Mouse (Mus musculus): Measurements from ENCODE around the gene Cygb. TPM values are rescaled to one million over a fixed set of nuclear protein-coding genes. Genes with fewer than 3 reads are reported as not detected.
"Not testable (repeated sequence)": the region's sequence is repeated elsewhere in the genome, so short reads cannot be mapped to it uniquely, and the experiment has no call there.

Cygb gene
- polyA plus RNA-seq, 1 experiment, result 0.02 TPM

DNA sequence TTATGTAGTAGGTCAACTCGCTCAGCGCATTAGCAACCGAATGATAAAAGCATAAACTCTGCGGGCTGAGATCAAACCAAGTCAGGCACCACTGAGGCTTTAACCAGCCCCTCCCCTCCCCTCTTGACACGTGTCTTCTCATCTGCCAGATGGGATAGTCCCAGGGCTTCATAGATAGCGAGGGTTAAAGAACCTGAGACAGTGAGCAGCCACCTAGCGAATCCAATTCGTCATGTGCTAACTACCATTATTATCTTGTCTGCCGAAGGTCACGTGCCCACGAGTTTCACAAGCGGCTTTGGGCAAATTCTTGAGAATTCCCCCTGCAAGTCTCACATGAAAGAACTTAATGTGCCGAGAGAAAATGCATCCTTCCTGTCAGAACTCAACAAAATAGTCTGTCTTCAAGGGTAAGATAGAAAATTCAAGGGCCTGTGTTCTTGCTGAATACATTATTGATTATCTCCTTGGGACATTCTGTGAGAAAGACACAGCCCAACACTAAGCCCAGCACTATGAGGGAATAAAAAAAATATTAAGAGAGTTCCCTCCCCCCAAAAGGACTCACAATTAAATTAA is 15.8 kb upstream of the Cygb start:
- Histone ChIP-seq H3K27me3 (ENCODE audit: control insufficient read depth) (peaks cover 39% of the 10 kb centered on the region), H3K4me3 (replicated peaks) (no peak overlapping the region), H3K9me3 (ENCODE audit: control insufficient read depth, low read length) (no peaks in the 10 kb centered on the region), H3K4me1 (ENCODE audit: control insufficient read depth) (peaks cover 39% of the 10 kb centered on the region), H3K36me3 (ENCODE audit: control insufficient read depth) (peaks cover 24% of the 10 kb centered on the region)
- TF ChIP-seq GATA1 (IDR thresholded peaks at IDR 0.05; ENCODE audit: low read length) (no peak), TAL1 (IDR thresholded peaks at IDR 0.05; ENCODE audit: low read length) (no peak)

DNA sequence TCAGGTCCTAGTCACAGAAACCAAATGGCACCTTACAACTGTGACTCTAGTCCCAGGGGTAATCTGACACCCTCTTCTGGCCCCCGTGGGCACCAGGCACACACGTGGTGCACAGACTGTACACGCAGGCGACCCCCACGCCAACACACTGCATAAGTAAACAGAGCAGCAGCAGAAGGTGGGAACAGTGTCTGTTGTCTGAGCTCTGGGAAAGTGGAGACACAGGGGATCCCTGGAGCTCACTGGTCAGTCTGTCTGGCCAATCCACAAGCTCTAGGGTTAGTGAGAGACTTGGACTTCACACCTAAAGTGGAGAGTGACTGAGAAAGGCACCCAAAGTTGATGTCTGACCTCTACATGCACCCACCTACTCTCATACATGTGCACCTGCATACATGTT is 15.2 kb upstream of the Cygb start:
- peaks cover 18% of the 10 kb centered on the region for H3K36me3 ChIP-seq (ENCODE audit: control insufficient read depth)
- H3K4me1 ChIP-seq (ENCODE audit: control insufficient read depth), result peaks cover 35% of the 10 kb centered on the region
- no peaks in the 10 kb centered on the region for H3K9me3 ChIP-seq (ENCODE audit: control insufficient read depth, low read length)
- H3K27me3 ChIP-seq (ENCODE audit: control insufficient read depth), result peaks cover 39% of the 10 kb centered on the region
- TF ChIP-seq TAL1 (IDR thresholded peaks at IDR 0.05; ENCODE audit: low read length) (no peak), GATA1 (IDR thresholded peaks at IDR 0.05; ENCODE audit: low read length) (no peak)
- no peak overlapping the region for H3K4me3 ChIP-seq (replicated peaks)

DNA sequence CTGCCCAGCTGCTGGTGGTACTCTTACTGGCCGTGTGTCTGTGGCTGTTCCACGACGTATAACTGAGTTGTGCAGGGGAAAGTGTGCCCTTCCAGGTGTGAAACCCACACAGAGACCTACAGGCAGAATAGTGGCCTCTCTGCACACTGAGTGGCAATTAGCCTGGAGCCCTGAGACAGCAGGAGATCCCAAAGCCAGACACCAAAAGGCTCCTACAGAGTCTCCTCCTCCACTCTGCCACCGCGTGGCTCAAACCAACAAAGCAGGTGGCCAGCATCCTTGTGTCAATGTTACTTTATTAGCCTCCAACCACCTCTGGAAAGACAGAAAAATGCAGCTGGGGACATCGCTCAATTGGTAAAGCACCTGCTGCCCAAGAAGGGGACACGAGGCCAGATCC is 14.7 kb upstream of the Cygb start:
- H3K36me3 ChIP-seq (ENCODE audit: control insufficient read depth), result peaks cover 14% of the 10 kb centered on the region
- no peaks in the 10 kb centered on the region for H3K9me3 ChIP-seq (ENCODE audit: control insufficient read depth, low read length)
- H3K4me1 ChIP-seq (ENCODE audit: control insufficient read depth), result peaks cover 30% of the 10 kb centered on the region
- H3K4me3 ChIP-seq (replicated peaks), result no peak overlapping the region
- TF ChIP-seq TAL1 (IDR thresholded peaks at IDR 0.05; ENCODE audit: low read length) (no peak), GATA1 (IDR thresholded peaks at IDR 0.05; ENCODE audit: low read length) (no peak)
- peaks cover 44% of the 10 kb centered on the region for H3K27me3 ChIP-seq (ENCODE audit: control insufficient read depth)

DNA sequence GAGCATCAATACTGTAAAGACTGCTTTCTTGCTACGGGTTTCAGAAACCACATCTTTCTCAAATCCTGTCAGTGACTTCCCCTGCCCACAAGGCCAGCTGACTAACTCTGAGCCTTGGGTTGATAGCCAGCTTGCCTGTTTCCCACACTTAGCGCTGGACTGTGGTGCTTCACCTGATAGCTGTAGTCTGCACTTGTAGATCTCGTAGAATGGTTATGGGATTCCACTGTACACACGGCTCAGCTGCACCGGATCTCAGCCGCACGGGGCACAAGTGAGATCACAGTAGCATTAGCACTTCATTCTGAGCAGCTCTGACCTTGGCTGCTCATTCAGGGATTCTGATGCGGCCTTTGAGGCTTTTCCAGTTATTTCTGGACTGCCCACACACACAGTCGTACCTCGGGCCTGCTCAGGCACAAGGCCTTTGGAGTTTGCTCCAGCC is 14.3 kb upstream of the Cygb start:
- Histone ChIP-seq H3K4me3 (replicated peaks) (no peak overlapping the region), H3K4me1 (ENCODE audit: control insufficient read depth) (peaks cover 25% of the 10 kb centered on the region), H3K9me3 (ENCODE audit: control insufficient read depth, low read length) (no peaks in the 10 kb centered on the region), H3K27me3 (ENCODE audit: control insufficient read depth) (peaks cover 48% of the 10 kb centered on the region), H3K36me3 (ENCODE audit: control insufficient read depth) (peaks cover 9% of the 10 kb centered on the region)
- no peak for TF ChIP-seq TAL1 (IDR thresholded peaks at IDR 0.05; ENCODE audit: low read length)
- TF ChIP-seq GATA1 (IDR thresholded peaks at IDR 0.05; ENCODE audit: low read length), result no peak

DNA sequence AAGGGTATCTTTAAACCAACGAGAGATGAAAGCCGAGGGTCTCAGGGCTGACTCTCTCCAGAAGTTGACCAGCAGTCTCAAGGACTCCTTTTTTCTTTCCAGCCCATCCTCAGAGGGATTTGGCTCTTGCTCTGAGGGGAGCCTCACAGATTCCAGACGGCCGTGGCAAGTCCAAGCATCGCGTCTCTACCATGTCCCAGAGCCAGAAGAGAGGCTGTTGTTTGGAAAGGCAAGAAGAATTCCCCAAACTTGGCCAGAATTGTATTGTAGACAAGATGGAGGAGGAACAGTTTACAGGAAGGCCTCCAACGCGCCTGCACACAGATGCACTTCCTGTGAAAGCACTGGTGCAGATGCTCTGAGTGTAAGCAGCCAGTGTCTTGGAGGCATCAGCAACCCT is 13.8 kb upstream of the Cygb start:
- Histone ChIP-seq H3K4me3 (replicated peaks) (no peak overlapping the region), H3K4me1 (ENCODE audit: control insufficient read depth) (peaks cover 21% of the 10 kb centered on the region), H3K9me3 (ENCODE audit: control insufficient read depth, low read length) (no peaks in the 10 kb centered on the region), H3K27me3 (ENCODE audit: control insufficient read depth) (peaks cover 53% of the 10 kb centered on the region), H3K36me3 (ENCODE audit: control insufficient read depth) (peaks cover 4% of the 10 kb centered on the region)
- TF ChIP-seq TAL1 (IDR thresholded peaks at IDR 0.05; ENCODE audit: low read length), result no peak
- TF ChIP-seq GATA1 (IDR thresholded peaks at IDR 0.05; ENCODE audit: low read length), result no peak

DNA sequence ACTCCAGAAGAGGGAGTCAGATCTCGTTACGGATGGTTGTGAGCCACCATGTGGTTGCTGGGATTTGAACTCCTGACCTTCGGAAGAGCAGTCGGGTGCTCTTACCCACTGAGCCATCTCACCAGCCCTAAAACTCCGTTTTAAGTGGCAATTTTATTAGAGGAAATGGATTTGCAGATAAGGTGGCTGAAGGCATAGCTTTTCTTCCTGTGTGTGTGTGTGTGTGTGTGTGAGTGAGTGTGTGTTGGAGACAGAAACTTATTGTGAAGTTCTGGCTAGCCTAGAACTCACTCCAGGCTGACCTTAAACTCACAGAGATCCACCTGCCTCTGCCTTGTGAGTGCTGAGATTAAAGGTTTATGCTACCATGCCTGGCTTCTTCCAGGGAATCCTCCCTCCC is 12.9 kb upstream of the Cygb start:
- H3K27me3 ChIP-seq (ENCODE audit: control insufficient read depth), result peaks cover 62% of the 10 kb centered on the region
- not testable (repeated sequence) for H3K36me3 ChIP-seq (ENCODE audit: control insufficient read depth); H3K9me3 ChIP-seq (ENCODE audit: control insufficient read depth, low read length); H3K4me3 ChIP-seq (replicated peaks)
- H3K4me1 ChIP-seq (ENCODE audit: control insufficient read depth), result peaks cover 12% of the 10 kb centered on the region

DNA sequence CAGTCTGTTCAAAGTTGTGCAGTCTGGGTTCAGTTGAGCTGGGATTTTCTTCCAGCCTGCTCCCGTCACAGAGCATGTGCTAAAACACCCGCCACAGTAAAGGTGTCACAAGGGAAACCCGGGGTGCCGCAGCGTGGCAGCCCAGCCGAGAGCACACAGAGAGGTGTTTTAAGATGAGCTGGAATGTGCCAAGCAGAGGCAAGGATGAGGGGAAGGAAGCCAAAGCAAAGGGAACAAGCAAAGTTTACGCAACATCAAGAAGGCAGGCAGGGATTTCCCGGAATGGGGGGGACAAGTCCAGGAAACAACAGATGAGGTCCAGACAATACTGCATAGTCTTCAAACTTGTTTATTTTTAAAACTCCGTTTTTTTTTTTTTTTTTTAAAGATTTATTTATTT is 12.5 kb upstream of the Cygb start:
- Histone ChIP-seq H3K27me3 (ENCODE audit: control insufficient read depth) (peaks cover 67% of the 10 kb centered on the region), H3K9me3 (ENCODE audit: control insufficient read depth, low read length) (no peaks in the 10 kb centered on the region), H3K4me3 (replicated peaks) (no peak overlapping the region), H3K4me1 (ENCODE audit: control insufficient read depth) (peaks cover 8% of the 10 kb centered on the region), H3K36me3 (ENCODE audit: control insufficient read depth) (no peaks in the 10 kb centered on the region)
- no peak for TF ChIP-seq GATA1 (IDR thresholded peaks at IDR 0.05; ENCODE audit: low read length)
- no peak for TF ChIP-seq TAL1 (IDR thresholded peaks at IDR 0.05; ENCODE audit: low read length)

DNA sequence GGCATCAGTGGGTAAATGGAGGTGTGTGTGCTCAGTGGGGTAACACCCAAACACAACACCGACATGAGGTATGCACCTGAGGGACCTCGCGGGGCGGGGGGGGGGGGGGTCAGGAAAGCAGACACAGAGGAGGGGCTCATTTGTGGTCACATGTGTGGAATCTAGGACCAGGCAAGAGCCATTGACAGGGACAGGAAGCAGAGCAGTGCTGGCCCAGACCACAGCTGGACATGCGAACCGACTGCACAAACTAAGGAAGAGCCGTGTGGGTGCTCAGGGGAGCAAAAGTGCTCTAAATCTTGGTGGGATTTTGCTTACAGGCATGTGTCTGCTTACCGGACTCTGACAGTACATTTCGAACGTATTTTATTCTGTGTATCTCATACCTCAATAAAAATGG is 11.2 kb upstream of the Cygb start:
- Histone ChIP-seq H3K9me3 (ENCODE audit: control insufficient read depth, low read length) (no peaks in the 10 kb centered on the region), H3K36me3 (ENCODE audit: control insufficient read depth) (no peaks in the 10 kb centered on the region), H3K4me3 (replicated peaks) (no peak overlapping the region), H3K27me3 (ENCODE audit: control insufficient read depth) (peaks cover 77% of the 10 kb centered on the region), H3K4me1 (ENCODE audit: control insufficient read depth) (peaks cover 3% of the 10 kb centered on the region)
- TF ChIP-seq GATA1 (IDR thresholded peaks at IDR 0.05; ENCODE audit: low read length), result no peak
- TF ChIP-seq TAL1 (IDR thresholded peaks at IDR 0.05; ENCODE audit: low read length), result no peak

DNA sequence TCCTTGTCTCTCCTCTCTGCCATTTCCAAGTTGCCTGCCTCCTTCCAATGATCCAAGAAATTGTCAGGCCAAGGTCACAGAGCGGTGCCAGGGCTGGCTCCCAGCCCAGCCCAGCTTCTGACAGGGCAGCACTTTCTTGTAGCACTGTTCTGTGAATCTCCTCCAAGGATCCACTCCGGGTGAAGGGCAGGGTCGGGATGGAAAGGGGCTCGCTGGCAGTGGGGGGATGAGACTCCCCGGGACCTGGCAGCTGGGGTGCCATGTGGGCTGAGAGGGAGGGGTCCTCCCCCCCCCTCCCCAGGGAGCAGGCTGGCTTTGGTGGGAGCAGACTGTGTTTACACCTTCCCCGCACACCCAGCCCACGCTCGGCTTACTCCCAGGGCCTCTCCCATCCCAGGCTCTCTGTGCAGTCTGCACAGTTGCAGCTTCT is 7.8 kb upstream of the Cygb start:
- Histone ChIP-seq H3K36me3 (ENCODE audit: control insufficient read depth) (no peaks in the 10 kb centered on the region), H3K4me1 (ENCODE audit: control insufficient read depth) (peaks cover 20% of the 10 kb centered on the region), H3K4me3 (replicated peaks) (no peak overlapping the region), H3K27me3 (ENCODE audit: control insufficient read depth) (peaks cover 53% of the 10 kb centered on the region), H3K9me3 (ENCODE audit: control insufficient read depth, low read length) (no peaks in the 10 kb centered on the region)
- TF ChIP-seq GATA1 (IDR thresholded peaks at IDR 0.05; ENCODE audit: low read length) (no peak), TAL1 (IDR thresholded peaks at IDR 0.05; ENCODE audit: low read length) (no peak)
